Mouse (Mus musculus) colon, adult 2 months (tissue): ENCODE measurements around the gene Rgma. TPM values are rescaled to one million over a fixed set of nuclear protein-coding genes. Genes with fewer than 3 reads are reported as not detected.

ENCODE experiments used
- polyA plus RNA-seq: library from polyadenylated mRNA; depleted of rRNA; stranded (reverse); fragments of >200 nt; gene quantifications from 2 replicates; pipeline ENCODE4 v1.2.3, GENCODE M21; 2012; rRNA removed

Rgma gene
- 21.4 and 22.3 TPM in 2 replicates for polyA plus RNA-seq

GRCm38 (mm10) chr7:73375257-73376100, at the start of gene Rgma:
Gene Rgma (plus strand): TSS chr7:73375509.

Other genes with a start within 250 kb of the Rgma start
- gene Chd2, start 166.3 kb downstream of the Rgma start, polyA plus RNA-seq: 25.0 and 29.0 TPM in 2 replicates